Mouse (Mus musculus) B cell, adult 2 months (primary cell): ENCODE data around the gene Lin7b.
"Not testable (repeated sequence)": the region's sequence is repeated elsewhere in the genome, so short reads cannot be mapped to it uniquely, and the experiment has no call there.

ENCODE experiments used
- DNase-seq, 2 experiments: peaks; one replicate each; pipeline ENCODE4 v3.0.0; 2022

The Lin7b gene

DNA sequence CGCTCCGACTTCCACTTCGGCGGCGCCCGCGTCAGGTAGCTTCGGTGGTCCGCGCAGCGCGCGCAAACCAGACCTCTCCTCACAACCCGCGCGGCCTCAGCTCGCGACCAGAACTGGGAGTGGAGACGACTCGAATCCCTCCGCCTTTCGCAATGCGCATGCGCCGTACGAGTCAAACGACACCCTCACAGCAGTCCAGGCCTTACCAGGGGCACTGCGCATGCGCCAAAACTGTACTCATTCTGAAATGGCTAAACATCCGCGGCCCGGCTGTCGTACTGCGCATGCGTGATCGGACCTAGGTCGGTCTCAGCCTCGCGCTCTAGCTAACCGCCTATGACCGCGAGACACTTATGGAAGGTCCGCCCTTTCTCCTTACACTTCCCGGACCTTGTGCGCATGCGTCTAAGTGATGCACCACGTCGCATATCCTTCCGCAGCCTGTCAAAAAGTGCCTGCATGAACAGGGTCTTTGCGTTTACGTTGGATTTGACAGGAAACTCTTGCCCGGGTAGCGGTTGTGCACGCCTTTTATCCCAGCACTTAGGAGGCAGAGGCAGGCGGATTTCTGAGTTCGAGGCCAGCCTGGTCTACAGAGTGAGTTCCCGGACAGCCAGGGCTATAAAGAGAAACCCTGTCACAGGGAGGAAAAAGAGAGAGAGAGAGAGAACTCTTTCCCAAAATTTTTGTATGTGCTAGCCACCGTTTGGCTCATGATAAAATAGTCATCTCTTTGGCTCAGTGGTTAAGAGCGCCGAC is 25.4 kb upstream of the Lin7b start, which contains the start of gene Snrnp70:
Snrnp70 (minus strand) TSS at position 165 of the 759 bp plus-strand sequence.
- DNase-seq: peak; percentile 99

DNA sequence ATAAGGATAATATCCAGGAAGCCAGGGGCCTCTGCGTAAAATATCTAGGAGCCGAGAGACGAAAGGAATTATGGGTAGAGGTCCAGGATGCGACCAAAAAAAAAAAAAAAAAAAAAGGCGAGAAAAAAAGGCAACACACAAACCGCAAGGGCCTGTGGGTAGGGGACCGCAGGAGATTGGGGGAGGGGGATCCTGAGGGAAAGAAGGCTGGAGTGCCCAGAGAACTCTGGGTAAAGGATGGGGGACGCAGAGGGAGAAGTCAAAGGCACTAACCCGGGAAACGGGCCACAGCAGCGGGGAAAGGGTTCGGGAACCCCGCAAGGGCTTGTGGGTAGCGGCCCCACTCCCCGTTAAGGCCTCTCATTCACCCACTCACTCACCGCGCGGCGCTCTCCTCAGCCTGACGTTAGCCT is 24.8 kb upstream of the Lin7b start:
- no peak for DNase-seq

DNA sequence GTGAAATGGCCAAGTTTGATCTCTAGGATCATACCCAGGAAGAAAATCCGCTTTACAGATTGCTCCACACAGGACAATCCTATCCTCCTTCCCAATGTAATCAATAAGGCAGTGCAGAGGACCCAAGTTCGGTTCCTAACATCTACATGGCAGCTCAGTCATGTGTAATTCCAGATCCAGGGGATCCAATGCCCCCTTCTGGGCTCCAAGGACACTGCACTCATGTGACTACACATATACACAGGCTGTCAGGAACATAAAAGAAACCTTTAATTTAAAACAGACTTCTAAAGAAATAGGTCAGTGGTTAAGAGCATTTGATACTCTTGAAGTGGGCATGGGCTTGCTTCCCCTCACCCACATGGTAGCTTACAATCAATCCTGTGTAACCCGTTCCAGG is 15.7 kb upstream of the Lin7b start:
- no peak for DNase-seq

DNA sequence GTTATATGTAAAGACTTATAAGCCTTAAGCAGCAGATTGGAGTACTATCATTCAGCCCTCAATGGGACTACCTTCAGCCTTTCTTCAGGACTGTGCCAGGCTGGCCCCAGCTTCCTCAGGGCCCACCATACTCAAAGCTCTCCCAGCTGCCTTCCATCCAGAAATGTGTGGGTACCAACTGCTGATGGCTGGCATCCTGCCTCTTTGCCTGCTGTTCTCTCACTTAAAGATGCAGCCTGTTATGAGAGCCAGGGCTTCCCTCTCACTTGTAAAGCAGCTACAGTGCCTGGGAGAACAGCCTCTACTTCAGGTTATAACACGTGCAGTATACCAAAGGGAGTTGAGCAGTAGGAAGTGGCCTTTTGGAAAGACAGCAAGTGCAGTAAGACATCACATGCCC is 5.7 kb upstream of the Lin7b start:
- DNase-seq: no peak

DNA sequence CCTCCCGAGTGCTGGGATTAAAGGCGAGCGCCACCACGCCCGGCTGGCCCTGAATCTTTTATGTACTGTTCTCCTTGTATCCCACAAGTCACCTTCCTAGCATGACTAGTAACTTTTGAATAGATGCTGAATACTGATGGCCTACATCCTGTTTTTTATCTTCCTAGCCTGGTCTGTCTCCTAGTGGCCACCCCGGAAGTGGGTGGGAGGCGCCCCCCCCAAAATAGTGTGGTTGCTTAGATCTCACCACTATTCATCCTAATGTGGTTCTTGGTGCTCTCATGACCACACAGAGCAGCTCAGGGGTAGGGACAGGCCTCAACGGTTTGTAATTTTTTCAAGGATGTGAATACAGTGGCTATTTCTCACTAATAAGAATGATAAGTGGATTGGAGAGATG is 4.2 kb upstream of the Lin7b start:
- DNase-seq: no peak

DNA sequence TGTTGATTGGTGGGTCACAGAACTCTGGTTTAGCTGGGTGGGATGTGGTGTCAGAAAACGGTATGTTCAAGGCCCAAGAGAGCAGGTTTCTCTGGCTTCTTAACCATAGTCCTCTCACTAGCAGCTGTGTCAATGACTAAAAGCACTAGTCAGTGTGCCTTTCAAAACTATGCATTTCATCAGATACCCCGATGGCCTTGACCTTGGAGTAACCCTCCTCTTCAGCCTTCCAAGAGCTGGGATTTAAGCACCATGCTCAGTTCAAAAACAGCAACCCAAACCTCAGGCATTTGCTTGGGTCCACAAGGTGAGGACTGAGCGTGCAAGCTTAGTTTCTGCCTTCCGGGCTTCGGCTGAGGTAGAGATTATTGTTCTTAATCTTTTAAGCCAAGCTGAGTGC is 2.0 kb upstream of the Lin7b start:
- DNase-seq: no peak

DNA sequence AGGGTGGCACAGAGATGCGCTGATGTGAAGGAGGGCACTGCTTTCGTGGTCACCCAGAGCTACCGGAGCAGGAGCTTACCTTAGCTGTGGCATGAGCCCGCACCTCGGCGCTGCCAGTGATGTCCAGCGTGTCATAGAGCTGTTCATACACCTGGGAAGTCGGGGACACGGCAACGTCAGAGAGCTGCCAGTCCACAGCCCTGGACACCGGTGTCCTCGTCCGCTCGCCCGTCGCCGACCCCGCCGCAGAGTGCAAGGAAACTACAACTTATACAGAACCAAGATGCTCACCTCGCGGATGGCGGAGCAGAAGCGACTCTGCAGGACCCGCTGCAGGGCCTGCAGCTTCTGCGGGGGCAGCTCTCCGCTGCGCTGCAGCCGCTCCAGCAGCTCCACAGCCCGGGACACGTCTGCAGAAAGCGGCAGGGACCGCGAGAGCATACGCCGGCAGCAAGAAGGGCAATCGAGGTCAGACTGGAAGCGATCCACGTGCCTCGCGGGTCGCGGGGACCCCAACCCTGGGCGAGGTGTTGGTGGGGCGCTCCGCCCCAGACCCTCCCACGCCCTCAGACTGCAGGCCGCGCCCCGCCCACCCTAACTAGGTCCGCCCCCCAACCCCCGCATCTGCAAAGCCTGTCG is 428 bp downstream of the Lin7b start:
- DNase-seq: no peak

DNA sequence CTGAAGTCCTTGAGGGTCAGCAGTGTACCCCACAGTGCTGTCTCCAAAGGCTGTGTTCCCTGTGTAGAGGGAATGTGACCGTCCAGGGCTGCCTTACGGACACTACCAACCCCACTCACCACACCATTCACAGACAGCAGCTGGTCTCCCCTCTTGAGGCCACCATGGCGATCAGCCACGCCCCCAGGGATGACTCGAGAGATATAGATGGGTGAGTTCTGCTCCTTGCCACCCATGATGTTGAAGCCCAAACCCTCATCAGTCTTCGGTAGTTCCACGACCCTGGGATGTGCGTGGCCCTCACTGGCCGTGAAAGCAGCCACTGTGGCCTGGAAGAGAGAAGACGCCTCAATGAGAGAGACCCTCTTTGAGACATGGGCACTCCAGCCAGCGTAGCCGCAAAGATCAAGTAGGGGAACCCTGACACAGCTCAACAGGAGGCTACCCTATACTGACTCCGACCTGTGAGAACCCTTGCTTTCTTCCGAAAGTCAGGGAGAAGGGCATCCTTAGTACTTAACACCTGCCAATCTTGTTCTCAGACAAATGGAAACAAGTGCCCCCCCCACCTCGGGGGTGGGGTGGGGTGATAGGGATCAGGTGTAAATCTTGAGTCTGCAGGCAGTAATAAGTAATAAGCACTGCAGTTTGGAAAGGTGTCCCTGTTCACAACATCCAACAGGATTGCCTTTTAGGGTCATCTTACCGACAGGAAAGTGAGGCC is 1.2 kb downstream of the Lin7b start:
- no peak for DNase-seq

DNA sequence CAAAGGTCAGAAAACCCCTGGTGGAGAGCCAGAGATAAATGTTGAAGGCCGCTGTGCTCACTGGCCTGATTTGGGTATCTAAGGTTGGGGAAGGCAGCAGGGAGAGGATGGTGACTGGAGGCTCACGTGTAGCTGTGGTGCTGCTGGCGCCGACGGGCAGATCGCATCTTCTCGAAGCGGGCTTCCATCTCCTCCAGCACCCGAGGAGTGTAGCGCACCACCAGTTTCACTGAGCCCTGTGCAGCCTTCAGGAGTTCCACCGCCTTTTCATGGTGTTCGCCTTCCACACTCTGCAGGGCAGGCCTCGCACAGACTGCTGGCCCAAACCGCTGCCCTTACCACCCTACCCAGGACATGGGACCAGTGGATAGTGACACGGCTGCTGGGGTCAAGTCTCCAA is 2.2 kb downstream of the Lin7b start:
- DNase-seq: no peak

DNA sequence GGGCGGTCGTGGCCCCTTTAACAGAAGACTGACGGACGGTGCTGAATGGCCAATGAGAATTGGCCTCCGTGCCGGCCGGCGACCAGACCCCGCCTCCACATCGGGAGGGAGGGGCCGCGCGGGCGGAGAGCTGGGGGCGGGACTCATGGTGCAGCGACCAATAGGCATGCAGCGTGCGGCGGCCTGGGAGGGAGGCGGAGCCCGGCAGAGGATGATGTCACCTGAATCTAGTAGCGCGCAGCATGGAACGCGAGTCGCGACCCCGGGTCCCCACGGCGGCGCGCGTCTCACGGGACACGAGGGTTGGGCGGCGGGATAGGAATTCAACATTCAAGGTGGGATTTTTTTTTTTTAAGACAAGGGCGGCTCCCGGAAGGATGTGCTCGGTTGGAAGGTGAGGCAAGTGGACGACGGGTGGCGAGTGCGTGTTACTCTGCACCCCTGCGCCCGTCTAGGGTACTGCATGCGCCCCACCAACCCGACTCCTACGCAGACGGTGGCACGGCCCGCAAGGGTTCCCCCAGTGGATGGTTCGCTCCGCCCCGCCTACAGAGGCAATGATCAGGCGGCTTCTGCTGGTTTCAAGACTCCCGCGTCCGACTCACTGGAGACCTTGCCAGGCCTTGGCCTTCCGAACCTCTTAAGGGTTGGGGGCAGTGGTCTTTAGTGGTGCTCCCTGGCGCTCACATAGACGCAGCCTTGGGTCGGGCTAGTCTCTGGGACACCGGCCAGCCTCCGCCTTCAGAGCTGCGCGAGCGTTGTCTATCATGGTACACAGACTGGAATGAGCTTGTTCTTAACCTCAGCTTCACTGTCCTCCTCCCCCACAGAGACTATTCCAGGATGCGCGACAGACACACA is 3.1 kb downstream of the Lin7b start:
- DNase-seq: peak; percentile 99

DNA sequence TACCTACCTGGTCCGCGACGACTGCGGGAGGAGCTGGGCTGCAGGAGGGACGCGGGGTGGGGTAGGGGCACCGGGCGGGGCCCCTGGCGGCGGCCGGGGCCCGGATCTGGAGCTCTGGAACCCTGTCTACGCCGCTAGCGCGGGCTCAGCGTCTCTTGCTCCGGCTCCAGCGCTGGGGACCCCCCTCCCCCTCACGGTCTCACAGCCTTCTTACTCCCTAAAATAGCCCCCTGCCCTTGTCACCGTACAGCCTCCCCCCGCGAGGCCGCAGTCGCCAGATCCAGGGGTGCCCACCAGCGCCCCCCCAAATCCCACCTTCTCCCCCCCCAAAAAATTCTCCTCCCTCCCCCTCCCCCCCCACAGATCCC is 3.7 kb downstream of the Lin7b start, which contains the start of gene Ppfia3:
Ppfia3 (minus strand) TSS at position 368 of the 368 bp plus-strand sequence.
- no peak for DNase-seq

DNA sequence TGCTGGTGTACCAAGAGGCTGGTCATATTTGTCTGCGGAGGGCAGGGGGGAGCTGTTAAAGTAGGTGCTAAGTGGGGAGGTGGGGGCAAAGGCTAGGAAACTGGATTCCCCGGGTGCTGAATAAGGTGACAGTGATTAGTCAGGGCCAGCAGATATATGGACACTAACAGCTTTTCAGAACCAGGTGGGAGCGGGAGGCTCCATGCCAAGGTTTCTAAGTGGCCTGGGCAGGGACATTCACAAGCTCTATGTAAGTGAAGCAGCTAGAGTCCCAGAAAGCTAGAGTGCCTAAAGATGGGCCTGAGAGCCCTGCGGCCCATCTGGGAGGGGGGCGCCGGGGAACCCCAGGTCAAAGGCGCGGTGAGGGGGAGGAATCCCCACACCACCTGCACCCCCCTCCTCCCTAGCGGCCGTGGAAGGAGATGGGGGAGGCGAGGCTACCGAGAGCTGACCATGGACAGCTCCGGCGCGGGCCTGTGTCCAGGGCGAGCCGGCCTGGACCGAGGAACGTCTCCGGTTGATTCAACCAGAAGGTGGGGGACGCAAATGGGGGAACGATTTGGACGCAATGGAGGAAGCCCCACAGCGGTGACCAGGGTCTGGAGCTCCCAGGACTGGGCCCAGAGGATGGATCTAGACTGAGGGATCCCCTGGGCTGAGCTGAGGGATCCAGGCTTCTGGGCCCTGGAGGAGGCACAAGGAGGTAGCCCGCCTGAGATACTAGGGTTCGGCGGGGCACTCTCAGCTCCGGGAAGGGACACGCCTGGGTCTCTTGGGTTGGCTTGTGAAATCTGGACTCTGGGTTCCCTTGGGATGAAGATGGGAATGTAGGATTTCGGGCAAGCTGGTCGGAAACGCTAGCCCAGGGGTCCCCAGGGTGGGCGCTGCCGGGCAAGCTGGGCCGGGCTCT is 4.4 kb downstream of the Lin7b start:
- DNase-seq: no peak

DNA sequence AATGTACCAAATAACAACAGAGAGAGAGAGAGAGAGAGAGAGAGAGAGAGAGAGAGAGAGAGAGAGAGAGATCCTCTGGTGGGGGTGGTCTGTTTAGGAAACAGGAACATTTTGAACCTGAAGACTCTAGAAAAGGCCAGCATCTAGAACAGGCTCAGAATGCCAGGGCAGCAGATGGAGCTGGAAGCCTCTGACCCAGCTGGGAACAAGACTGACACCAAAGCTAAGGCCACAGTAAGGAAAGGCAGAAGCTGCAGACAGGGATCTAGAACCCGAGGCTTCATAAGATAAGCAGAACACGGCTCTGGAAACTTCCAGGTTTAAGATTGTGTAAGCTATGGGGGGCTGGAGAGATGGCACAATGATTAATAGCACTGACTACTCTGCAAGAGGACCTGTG is 6.4 kb downstream of the Lin7b start:
- DNase-seq: no peak

DNA sequence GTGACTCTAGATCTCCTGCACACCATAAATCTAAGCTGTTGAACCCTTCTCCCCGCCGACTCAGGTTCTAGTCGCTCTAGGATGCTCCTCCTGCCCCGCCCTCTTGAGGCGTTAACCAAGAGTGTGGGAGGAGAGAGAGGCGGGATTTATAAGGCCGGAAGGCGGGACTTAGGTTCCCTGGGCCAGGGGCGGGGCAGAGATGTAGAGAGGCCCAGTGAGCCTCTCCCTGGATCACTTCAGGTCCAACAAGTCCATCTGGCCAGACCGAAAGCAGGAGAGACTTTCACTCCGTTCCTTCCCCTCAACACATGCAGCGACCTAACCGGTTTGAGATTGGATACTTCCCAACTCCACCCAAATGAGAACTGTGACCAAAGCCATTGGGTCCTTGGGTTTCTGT is 7.6 kb downstream of the Lin7b start:
- DNase-seq: peak; percentile 77 to 79

DNA sequence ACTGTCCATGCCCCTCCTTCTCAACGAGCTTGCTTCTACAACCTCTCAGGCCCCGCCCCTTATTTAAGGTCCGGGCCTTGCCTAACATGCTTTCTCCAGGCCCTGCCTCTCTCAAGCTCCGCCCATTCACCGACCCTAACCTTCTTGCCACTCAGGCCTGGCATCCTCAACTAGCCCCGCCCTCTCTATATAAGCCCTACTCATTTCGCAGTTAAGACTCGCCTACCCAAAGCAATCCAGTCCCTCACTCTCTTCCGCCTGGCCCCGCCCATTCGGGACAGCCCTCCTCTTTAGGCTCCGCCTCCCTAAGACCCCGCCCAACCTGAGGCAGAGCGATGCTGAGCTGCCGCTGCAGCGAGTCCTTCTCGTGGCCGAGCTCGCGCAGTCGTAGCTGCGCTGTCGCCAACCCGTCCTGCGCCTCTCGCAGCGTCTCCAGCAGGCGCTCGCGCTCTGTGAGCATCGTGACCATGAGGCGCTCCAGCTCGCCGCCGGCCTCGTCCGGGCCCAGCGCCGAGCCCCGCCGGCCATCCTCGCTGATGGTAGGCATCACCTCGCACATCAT is 9.1 kb downstream of the Lin7b start:
- peak; percentile 92 for DNase-seq

DNA sequence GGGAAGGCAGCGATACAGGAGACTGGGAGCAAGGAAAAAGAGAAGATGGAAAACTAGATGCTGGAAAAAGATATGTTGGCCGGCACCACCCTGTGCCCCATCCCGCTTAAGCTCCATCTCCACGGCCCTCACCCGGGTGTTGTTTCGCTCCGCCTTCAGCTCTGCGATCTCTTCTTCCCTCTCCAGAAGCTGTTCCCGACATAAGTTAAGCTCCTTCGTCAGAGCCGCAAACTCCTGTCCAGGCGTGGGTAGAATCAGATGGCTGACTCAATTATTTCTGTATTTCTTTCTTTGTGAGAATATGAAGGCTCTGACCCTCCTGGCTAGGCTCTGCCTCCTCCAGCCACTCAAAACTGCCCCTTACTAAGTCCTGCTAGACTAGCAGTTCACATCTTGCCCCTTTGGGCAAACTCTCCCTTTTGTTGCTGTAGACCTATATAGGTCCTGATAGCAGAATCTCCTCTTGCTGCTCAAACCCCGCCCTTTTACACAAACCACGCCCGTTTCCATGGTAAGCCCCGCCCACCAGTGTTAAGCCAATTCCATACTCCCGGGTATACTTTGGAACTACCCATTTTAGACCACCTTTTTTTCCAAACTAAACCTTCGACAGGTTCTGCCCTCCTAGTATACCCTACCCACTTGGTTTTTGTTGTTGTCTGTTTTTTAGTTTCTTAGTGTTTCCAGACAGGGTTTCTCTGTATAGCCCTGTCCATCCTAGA is 9.8 kb downstream of the Lin7b start:
- DNase-seq: peak; percentile 41 to 51

DNA sequence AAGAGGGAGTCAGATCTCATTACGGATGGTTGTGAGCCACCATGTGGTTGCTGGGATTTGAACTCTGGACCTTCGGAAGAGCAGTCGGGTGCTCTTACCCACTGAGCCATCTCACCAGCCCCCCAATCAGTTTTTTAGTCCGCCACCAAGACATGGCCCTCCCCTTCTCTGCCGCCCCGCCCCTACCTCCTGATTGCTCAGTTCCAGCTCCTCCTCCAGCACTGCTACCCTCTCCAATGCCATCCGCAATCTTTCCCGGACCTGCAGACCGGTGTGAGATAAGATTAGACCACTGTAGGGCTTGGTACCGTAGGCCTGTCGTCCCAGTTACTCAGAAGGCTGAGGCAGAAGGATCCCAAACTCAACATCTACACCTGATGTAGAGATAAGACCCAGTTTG is 11.3 kb downstream of the Lin7b start:
- DNase-seq: not testable (repeated sequence)

DNA sequence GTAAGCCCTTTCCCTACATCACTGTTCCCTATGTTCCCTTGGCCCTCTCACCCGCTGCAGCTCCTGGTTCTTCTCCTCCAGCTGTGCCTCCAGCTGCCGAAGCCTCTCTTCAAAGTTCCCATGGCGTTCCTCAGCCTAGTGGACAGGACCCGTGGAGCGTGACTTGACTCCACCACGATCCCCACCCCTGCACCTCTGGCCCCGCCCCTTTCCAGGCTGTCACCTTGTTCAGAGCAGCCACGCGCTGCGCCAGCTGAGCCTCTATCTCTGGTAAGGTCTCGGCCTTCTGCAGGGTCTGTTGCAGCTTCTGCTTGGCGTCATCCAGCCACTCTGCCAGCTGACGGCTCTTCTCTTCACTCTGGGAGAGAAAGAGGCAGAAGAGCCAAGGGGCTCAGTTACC is 14.3 kb downstream of the Lin7b start:
- DNase-seq: no peak

DNA sequence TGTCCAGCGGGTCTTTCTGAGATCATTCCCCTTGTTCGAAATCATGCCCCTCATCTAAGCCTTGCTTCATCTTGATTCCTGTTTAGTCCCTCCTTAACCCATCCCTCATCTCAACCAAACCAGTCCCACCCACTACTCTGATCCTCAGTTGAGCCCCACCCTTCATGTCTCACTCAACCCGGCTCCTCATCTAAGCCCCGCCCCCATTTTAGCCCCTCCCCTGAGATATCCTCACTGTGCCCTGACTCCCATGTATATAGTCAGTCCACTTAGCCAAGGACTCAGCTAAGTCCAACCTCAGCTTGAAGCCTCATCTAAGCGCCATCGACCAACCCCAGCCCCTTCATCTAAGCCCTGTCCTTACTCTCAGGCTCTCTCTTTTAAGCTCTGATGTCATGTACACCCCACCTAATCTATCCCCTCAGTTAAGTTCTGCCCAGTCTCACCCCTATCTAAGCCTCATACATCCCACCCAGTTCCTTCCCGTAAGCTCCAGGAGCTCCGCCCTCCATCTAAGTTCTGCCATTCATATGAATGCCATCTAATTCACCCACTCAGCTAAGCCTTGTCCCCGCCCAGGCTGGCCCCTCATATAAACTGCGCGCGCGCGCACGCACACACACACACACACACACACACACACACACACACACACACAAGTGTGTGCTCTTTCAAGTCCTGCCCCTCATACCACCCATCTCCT is 14.9 kb downstream of the Lin7b start:
- no peak for DNase-seq

DNA sequence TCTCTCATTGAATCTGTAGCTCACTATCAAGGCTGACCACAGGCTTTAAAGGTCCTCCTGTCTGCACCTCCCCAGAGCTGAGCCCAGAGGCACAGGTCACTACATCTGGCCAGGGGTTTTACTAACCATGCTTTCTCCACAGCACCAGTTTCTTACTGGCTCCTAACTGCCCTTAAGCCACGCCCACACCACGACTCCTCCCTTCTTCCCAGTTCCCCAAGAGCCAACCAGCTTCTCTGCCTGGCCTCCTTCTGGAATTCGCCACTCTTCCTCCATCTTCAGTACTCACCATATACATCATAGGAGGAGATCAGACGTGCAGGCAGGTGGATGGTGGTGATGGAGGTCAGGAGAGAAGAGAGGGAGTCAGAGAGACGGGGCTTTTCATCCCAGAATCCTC is 17.3 kb downstream of the Lin7b start:
- DNase-seq: no peak
